Mouse (Mus musculus) MEL (cell line): ENCODE results near the gene Itga10. TPM values are rescaled to one million over a fixed set of nuclear protein-coding genes. Genes with fewer than 3 reads are reported as not detected.
A peak's percentile ranks its signal among the peaks of the same experiment; 100 is the strongest.

Source experiments
- DNase-seq: peaks from one replicate; pipeline ENCODE4 v3.0.0; 2011; ENCODE audit warnings: low read depth, low spot score
- H3K27ac ChIP-seq: 2 replicates; pipeline ENCODE4 v1.5.1; 2012; ENCODE audit warnings: low read depth, mild to moderate bottlenecking, control low read depth, low read length, moderate library complexity; ENCODE audit not compliant: control insufficient read depth
- H3K27me3 ChIP-seq, 2 experiments: fragments of 150-350 bp in 1 of 2; sonication (generic) in 1 of 2; 2 replicates each; pipeline ENCODE4 v1.6.1; 2012; ENCODE audit warnings: low read length in 2 of 2, mild to moderate bottlenecking in 2 of 2, improper control_type of control experiment in 1 of 2, moderate library complexity in 1 of 2; ENCODE audit not compliant: insufficient read depth in 2 of 2, control insufficient read depth in 1 of 2
- H3K36me3 ChIP-seq, 2 experiments: 2 replicates each; pipeline ENCODE4 v1.6.1; 2012 to 2014; ENCODE audit warnings: low read length in 2 of 2, improper control_type of control experiment in 1 of 2, inconsistent platforms in 1 of 2, mild to moderate bottlenecking in 1 of 2; ENCODE audit not compliant: insufficient read depth in 2 of 2, control insufficient read depth in 1 of 2
- H3K4me1 ChIP-seq, 2 experiments: fragments of 150-350 bp in 1 of 2; sonication (generic) in 1 of 2; 2 replicates each; pipeline ENCODE4 v1.6.1; 2012; ENCODE audit warnings: low read length in 2 of 2, improper control_type of control experiment in 1 of 2, mild to moderate bottlenecking in 1 of 2; ENCODE audit not compliant: insufficient read depth in 2 of 2, control insufficient read depth in 1 of 2
- H3K4me3 ChIP-seq, 2 experiments: fragments of 150-350 bp in 1 of 2; sonication (generic) in 1 of 2; 2 replicates each; pipeline ENCODE4 v1.5.1; 2012; ENCODE audit warnings: low read depth in 2 of 2, low read length in 2 of 2, mild to moderate bottlenecking in 2 of 2, moderate library complexity in 2 of 2, control low read depth in 1 of 2, improper control_type of control experiment in 1 of 2; ENCODE audit not compliant: control insufficient read depth in 1 of 2, insufficient read depth in 1 of 2
- H3K79me2 ChIP-seq: 2 replicates; pipeline ENCODE4 v1.6.1; 2012; ENCODE audit warnings: mild to moderate bottlenecking, low read length, moderate library complexity; ENCODE audit not compliant: control insufficient read depth, poor library complexity, insufficient read depth
- H3K9ac ChIP-seq: 2 replicates; pipeline ENCODE4 v1.6.1; 2012; ENCODE audit warnings: low read depth, mild to moderate bottlenecking, control low read depth, low read length, moderate library complexity; ENCODE audit not compliant: control insufficient read depth, poor library complexity, severe bottlenecking
- H3K9me3 ChIP-seq: fragments of 150-350 bp; sonication (generic); replicated peaks from 2 replicates; pipeline ENCODE4 v1.6.1; 2012; ENCODE audit warnings: mild to moderate bottlenecking, low read length, improper control_type of control experiment, moderate library complexity; ENCODE audit not compliant: insufficient read depth
- BHLHE40 ChIP-seq: IDR thresholded peaks from 2 replicates; pipeline ENCODE4 v1.6.1; 2012; ENCODE audit warnings: low read depth, mild to moderate bottlenecking, inconsistent platforms, low read length, improper control_type of control experiment, borderline replicate concordance
- CHD1 ChIP-seq: IDR thresholded peaks from 2 replicates; pipeline ENCODE4 v1.6.1; 2012; ENCODE audit warnings: low read depth, mild to moderate bottlenecking, inconsistent platforms, low read length, improper control_type of control experiment
- E2F4 ChIP-seq: IDR thresholded peaks from 2 replicates; pipeline ENCODE4 v1.6.1; 2011; ENCODE audit warnings: low read depth, low read length, improper control_type of control experiment, borderline replicate concordance
- EP300 ChIP-seq, 2 experiments: IDR thresholded peaks; 2 replicates each; pipeline ENCODE4 v1.6.1; 2011; ENCODE audit warnings: improper control_type of control experiment in 2 of 2, low read length in 2 of 2, low read depth in 1 of 2, mild to moderate bottlenecking in 1 of 2
- ETS1 ChIP-seq: IDR thresholded peaks from 2 replicates; pipeline ENCODE4 v1.6.1; 2012; ENCODE audit warnings: low read depth, mild to moderate bottlenecking, inconsistent platforms, low read length, improper control_type of control experiment, moderate library complexity
- GATA1 ChIP-seq: IDR thresholded peaks from 2 replicates; pipeline ENCODE4 v1.6.1; 2011; ENCODE audit warnings: low read depth, low read length, improper control_type of control experiment
- JUND ChIP-seq: IDR thresholded peaks from 2 replicates; pipeline ENCODE4 v1.6.1; 2011; ENCODE audit warnings: low read depth, mild to moderate bottlenecking, improper control_type of control experiment, low read length
- MAX ChIP-seq: IDR thresholded peaks from 2 replicates; pipeline ENCODE4 v1.6.1; 2011; ENCODE audit warnings: low read length, improper control_type of control experiment
- MYB ChIP-seq: IDR thresholded peaks from 2 replicates; pipeline ENCODE4 v1.6.1; 2011; ENCODE audit warnings: mild to moderate bottlenecking, low read depth, low read length, improper control_type of control experiment
- MYC ChIP-seq: IDR thresholded peaks from 2 replicates; pipeline ENCODE4 v1.6.1; 2011; ENCODE audit warnings: low read depth, mild to moderate bottlenecking, low read length, improper control_type of control experiment, moderate library complexity
- NRF1 ChIP-seq: IDR thresholded peaks from 2 replicates; pipeline ENCODE4 v1.6.1; 2014; ENCODE audit warnings: low read depth, mild to moderate bottlenecking, inconsistent platforms, low read length, improper control_type of control experiment, moderate library complexity; ENCODE audit not compliant: poor library complexity, insufficient read depth, severe bottlenecking
- POLR2A ChIP-seq, 2 experiments: IDR thresholded peaks; 2 replicates each; pipeline ENCODE4 v1.6.1; 2011 to 2012; ENCODE audit warnings: low read length in 2 of 2, mild to moderate bottlenecking in 2 of 2, control low read depth in 1 of 2, improper control_type of control experiment in 1 of 2, low read depth in 1 of 2, moderate library complexity in 1 of 2; ENCODE audit not compliant: control insufficient read depth in 1 of 2, insufficient read depth in 1 of 2, poor library complexity in 1 of 2
- POLR2AphosphoS2 ChIP-seq: IDR thresholded peaks from 2 replicates; pipeline ENCODE4 v1.6.1; 2011; ENCODE audit warnings: low read length, improper control_type of control experiment
- POLR2AphosphoS5 ChIP-seq: IDR thresholded peaks from 2 replicates; pipeline ENCODE4 v1.6.1; 2012; ENCODE audit warnings: low read depth, borderline replicate concordance, mild to moderate bottlenecking, inconsistent platforms, low read length, moderate library complexity, mixed read lengths
- RCOR1 ChIP-seq: IDR thresholded peaks from 2 replicates; pipeline ENCODE4 v1.6.1; 2012; ENCODE audit warnings: low read depth, mild to moderate bottlenecking, inconsistent platforms, low read length, improper control_type of control experiment
- SIN3A ChIP-seq: IDR thresholded peaks from 2 replicates; pipeline ENCODE4 v1.6.1; 2012; ENCODE audit warnings: low read length, improper control_type of control experiment, inconsistent platforms
- SMC3 ChIP-seq: IDR thresholded peaks from 2 replicates; pipeline ENCODE4 v1.6.1; 2011; ENCODE audit warnings: low read depth, low read length, improper control_type of control experiment
- UBTF ChIP-seq: IDR thresholded peaks from 2 replicates; pipeline ENCODE4 v1.6.1; 2012; ENCODE audit warnings: low read depth, mild to moderate bottlenecking, inconsistent platforms, low read length, improper control_type of control experiment, moderate library complexity, borderline replicate concordance; ENCODE audit not compliant: insufficient read depth
- USF1 ChIP-seq: IDR thresholded peaks from 2 replicates; pipeline ENCODE4 v1.6.1; 2014; ENCODE audit warnings: low read depth, mild to moderate bottlenecking, inconsistent platforms, low read length, improper control_type of control experiment, moderate library complexity
- ZC3H11A ChIP-seq: IDR thresholded peaks from 2 replicates; pipeline ENCODE4 v1.6.1; 2012; ENCODE audit warnings: low read depth, mild to moderate bottlenecking, inconsistent platforms, low read length, improper control_type of control experiment
- ZNF384 ChIP-seq: IDR thresholded peaks from 2 replicates; pipeline ENCODE4 v1.6.1; 2012; ENCODE audit warnings: low read depth, mild to moderate bottlenecking, inconsistent platforms, low read length, improper control_type of control experiment
- polyA plus RNA-seq, 2 experiments: library from polyadenylated mRNA; stranded (reverse) in 1 of 2; unstranded in 1 of 2; fragments of >175 nt in 1 of 2; fragments of >200 nt in 1 of 2; gene quantifications; 2 replicates each; pipeline versions ENCODE4 v1.2.1 to v1.2.4; 2012; ENCODE audit warnings: low replicate concordance in 2 of 2, low read depth in 1 of 2; ENCODE audit not compliant: insufficient read length in 2 of 2, insufficient read depth in 1 of 2, missing spikeins in 1 of 2
- total RNA-seq: library from RNA; depleted of rRNA; stranded (reverse); fragments of 300-350 nt; gene quantifications from 2 replicates; pipeline ENCODE4 v1.2.3, GENCODE M21; 2012

Itga10 gene
- total and polyA plus RNA-seq, 3 experiments = 1.0 to 2.9 TPM; not detected in 1

DNA sequence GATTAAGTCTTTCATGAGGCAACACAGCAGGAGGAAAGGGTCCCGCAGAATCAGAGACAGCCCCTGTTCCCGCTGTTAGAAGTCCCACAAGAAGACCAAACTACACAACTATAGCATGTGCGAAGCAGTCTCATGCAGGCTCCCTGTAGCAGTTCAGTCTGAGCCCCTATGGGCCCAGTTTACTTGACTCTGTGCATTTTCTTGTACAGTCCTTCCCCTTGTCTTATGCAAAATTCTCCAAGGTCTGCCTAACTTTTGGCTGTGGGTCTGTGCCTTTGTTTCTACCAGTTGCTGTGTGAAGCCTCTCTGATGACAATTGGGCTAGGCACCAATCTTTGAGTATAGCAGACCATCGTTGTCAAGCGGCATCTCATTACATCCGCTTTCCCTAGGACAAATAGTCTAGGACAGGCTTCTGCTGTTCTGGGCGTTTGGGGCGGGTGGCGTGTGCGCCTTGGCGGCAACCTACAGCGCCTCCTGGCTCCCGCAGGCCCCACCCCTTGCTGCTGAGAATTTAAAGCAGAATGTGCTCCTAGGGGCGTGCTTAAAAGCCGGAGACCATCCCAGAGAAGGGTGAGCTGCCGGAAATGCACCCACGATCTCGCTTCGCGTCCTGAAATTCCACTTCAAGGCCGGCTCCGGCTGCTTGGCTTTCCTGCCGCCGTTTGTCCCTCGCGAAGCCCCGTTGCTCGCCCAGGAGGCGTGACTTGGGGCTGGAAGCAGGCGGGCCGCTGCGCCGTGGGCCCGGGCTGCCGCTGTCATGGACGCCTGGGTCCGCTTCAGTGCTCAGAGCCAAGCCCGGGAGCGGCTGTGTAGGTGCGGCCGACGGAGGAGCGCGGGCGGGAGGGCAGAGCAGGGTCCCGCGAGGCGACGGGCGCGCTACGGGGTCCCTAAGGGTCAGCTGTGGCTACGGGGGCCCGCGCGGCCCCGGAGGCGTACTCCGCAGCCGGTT is 10.2 kb upstream of the Itga10 start, which contains the start of the genes Pex11b and Gm42957 (continued):
- TF ChIP-seq CHD1 = no peak; the same call in 1 of the 2 replicates
- peak; percentile 65 for TF ChIP-seq USF1
- TF ChIP-seq MAX = peak; percentile 92
- TF ChIP-seq ZNF384 = no peak
- peak; percentile 94 for TF ChIP-seq E2F4
- 0 out of 2 replicates have a peak, but pooled peaks have one; percentile 22 for TF ChIP-seq NRF1
- peak; percentile 98 for TF ChIP-seq SIN3A
- TF ChIP-seq SMC3 = peak; percentile 42
- peak; percentile 92 for TF ChIP-seq POLR2AphosphoS2
- peak; percentile 89 to 95 for TF ChIP-seq POLR2A (IDR thresholded peaks at IDR 0.05; ENCODE audit: control insufficient read depth in 1 of 2, insufficient read depth in 1 of 2, low read depth in 1 of 2, low read length in 2 of 2, poor library complexity in 1 of 2)
- no peak for TF ChIP-seq JUND
- peak; percentile 58; the same call in 1 of the 2 replicates for TF ChIP-seq ETS1
- TF ChIP-seq ZC3H11A = peak; percentile 23; the same call in 1 of the 2 replicates
- peak; percentile 98; the same call in 1 of the 2 replicates for TF ChIP-seq UBTF
- TF ChIP-seq BHLHE40 = no peak
- TF ChIP-seq MYB = no peak

DNA sequence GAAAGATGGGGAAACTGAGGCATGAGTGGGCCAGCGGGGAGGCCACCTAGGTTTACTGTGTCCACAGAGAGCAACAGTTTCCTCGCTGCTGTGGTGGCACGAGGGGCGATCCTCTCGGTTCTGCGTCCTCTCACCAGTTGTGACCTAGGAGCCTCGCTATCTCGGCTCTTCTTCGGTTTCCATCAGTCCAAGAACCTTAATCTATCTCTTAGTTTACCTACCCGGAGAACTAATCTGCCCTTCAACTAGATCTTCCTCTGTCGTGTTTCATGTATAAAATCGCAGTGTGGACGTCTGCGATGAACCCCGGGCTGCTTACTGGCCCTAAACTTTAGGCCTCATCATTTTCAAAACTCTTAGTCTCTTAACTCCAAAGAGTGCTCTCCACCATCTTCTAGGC is 9.5 kb upstream of the Itga10 start:
- Histone ChIP-seq H3K4me1 (peaks cover 6 to 19% of the 10 kb centered on the region in 2 experiments), H3K27me3 (no peaks in the 10 kb centered on the region), H3K27ac (peak overlapping the region; percentile 80), H3K4me3 (peak overlapping the region; percentile 73 to 89), H3K36me3 (peaks cover 17 to 31% of the 10 kb centered on the region in 2 experiments), H3K9me3 (no peaks in the 10 kb centered on the region), H3K9ac (peak overlapping the region; percentile 87), H3K79me2 (peaks cover 17% of the 10 kb centered on the region)
- TF ChIP-seq MAX (peak; percentile 27; the same call in 1 of the 2 replicates), ETS1 (0 out of 2 replicates have a peak, but pooled peaks have one; percentile 9), GATA1 (peak; percentile 29; the same call in 1 of the 2 replicates), NRF1 (no peak), E2F4 (peak; percentile 10; the same call in 1 of the 2 replicates), MYC (no peak), RCOR1 (no peak), EP300 (IDR thresholded peaks at IDR 0.05; ENCODE audit: low read depth in 1 of 2, low read length in 2 of 2) (peak in 1 of 2 experiments; percentile 2; a peak in 2 of 4 replicates), POLR2AphosphoS5 (no peak), CHD1 (no peak)
- peak; percentile 71 for DNase-seq
